Mouse (Mus musculus): ENCODE data around the gene Rora. TPM values are rescaled to one million over a fixed set of nuclear protein-coding genes. Genes with fewer than 3 reads are reported as not detected.

The Rora gene
- polyA plus RNA-seq, 1 experiment from 2014 or later = 9.4 TPM

- peak overlapping the region; percentile 83 for H3K4me3 ChIP-seq (ENCODE audit: low read length)
- no peaks in the 10 kb centered on the region for H3K9me3 ChIP-seq (ENCODE audit: low read length)
- H3K9ac ChIP-seq (replicated peaks; ENCODE audit: low read length) = peak overlapping the region; percentile 83
- H3K27ac ChIP-seq (ENCODE audit: low read length) = peak overlapping the region; percentile 91
- H3K27me3 ChIP-seq (ENCODE audit: insufficient read depth, low read length) = peaks cover 2% of the 10 kb centered on the region; the same call in 1 of the 2 replicates
- under 1% methylated on average over 43 of the region's 43 CpGs for WGBS
- no peaks in the 10 kb centered on the region for H3K36me3 ChIP-seq (ENCODE audit: insufficient read depth, low read length)
- peak; percentile 53 for ATAC-seq (ENCODE audit: low FRiP score, low TSS enrichment)
- peak overlapping the region; percentile 96 for H3K4me2 ChIP-seq (replicated peaks; ENCODE audit: low read depth, low read length)
- H3K4me1 ChIP-seq (ENCODE audit: insufficient read depth, low read length) = peaks cover 11% of the 10 kb centered on the region; the same call in 1 of the 2 replicates
Observed at GRCm38 (mm10) chr9:68654333-68655017, 889 bp downstream of the Rora start.

GRCm38 (mm10) chr9:68655018-68656005 lies 1.7 kb downstream of the Rora start:
- Histone ChIP-seq H3K27ac (ENCODE audit: low read length) (peak overlapping the region; percentile 71), H3K4me2 (replicated peaks; ENCODE audit: low read depth, low read length) (peak overlapping the region; percentile 96), H3K9me3 (ENCODE audit: low read length) (no peaks in the 10 kb centered on the region), H3K4me1 (ENCODE audit: insufficient read depth, low read length) (peaks cover 11% of the 10 kb centered on the region; the same call in 1 of the 2 replicates), H3K4me3 (ENCODE audit: low read length) (peak overlapping the region; percentile 83), H3K27me3 (ENCODE audit: insufficient read depth, low read length) (peaks cover 2% of the 10 kb centered on the region; the same call in 1 of the 2 replicates), H3K9ac (replicated peaks; ENCODE audit: low read length) (peak overlapping the region; percentile 83), H3K36me3 (ENCODE audit: insufficient read depth, low read length) (no peaks in the 10 kb centered on the region)
- under 1% methylated on average over 31 of the region's 31 CpGs for WGBS
- ATAC-seq (ENCODE audit: low FRiP score, low TSS enrichment) = peak; percentile 78

GRCm38 (mm10) chr9:68656076-68656795 lies 2.6 kb downstream of the Rora start:
- Histone ChIP-seq H3K27ac (ENCODE audit: low read length) (no peak overlapping the region), H3K27me3 (ENCODE audit: insufficient read depth, low read length) (peaks cover 2% of the 10 kb centered on the region; the same call in 1 of the 2 replicates), H3K4me1 (ENCODE audit: insufficient read depth, low read length) (peaks cover 11% of the 10 kb centered on the region; the same call in 1 of the 2 replicates), H3K4me3 (ENCODE audit: low read length) (no peak overlapping the region), H3K9me3 (ENCODE audit: low read length) (no peaks in the 10 kb centered on the region), H3K4me2 (replicated peaks; ENCODE audit: low read depth, low read length) (peak overlapping the region; percentile 96), H3K36me3 (ENCODE audit: insufficient read depth, low read length) (no peaks in the 10 kb centered on the region), H3K9ac (replicated peaks; ENCODE audit: low read length) (no peak overlapping the region)
- ATAC-seq (ENCODE audit: low FRiP score, low TSS enrichment) = no peak
- 31% methylated on average over 5 of the region's 5 CpGs for WGBS

GRCm38 (mm10) chr9:68656796-68657130 lies 3.2 kb downstream of the Rora start:
- WGBS = 52% methylated on average over 6 of the region's 6 CpGs
- ATAC-seq (ENCODE audit: low FRiP score, low TSS enrichment) = no peak

GRCm38 (mm10) chr9:68670731-68671130 lies 17.1 kb downstream of the Rora start:
- no peak overlapping the region for H3K27ac ChIP-seq (ENCODE audit: low read length)
- H3K36me3 ChIP-seq (ENCODE audit: insufficient read depth, low read length) = no peaks in the 10 kb centered on the region
- ATAC-seq (ENCODE audit: low FRiP score, low TSS enrichment) = no peak
- no peak overlapping the region for H3K4me2 ChIP-seq (replicated peaks; ENCODE audit: low read depth, low read length)
- H3K4me3 ChIP-seq (ENCODE audit: low read length) = no peak overlapping the region
- no peaks in the 10 kb centered on the region for H3K27me3 ChIP-seq (ENCODE audit: insufficient read depth, low read length)
- no peaks in the 10 kb centered on the region; the same call in none of the 2 replicates for H3K4me1 ChIP-seq (ENCODE audit: insufficient read depth, low read length)
- no peaks in the 10 kb centered on the region for H3K9me3 ChIP-seq (ENCODE audit: low read length)
- WGBS = 83% methylated on average over 3 of the region's 3 CpGs
- H3K9ac ChIP-seq (replicated peaks; ENCODE audit: low read length) = no peak overlapping the region

More at GRCm38 (mm10) chr9:68656796-68657130, 3.2 kb downstream of the Rora start:
- Histone ChIP-seq H3K27ac (ENCODE audit: low read length) (no peak overlapping the region), H3K9me3 (ENCODE audit: low read length) (no peaks in the 10 kb centered on the region), H3K27me3 (ENCODE audit: insufficient read depth, low read length) (peaks cover 2% of the 10 kb centered on the region; the same call in 1 of the 2 replicates), H3K4me2 (replicated peaks; ENCODE audit: low read depth, low read length) (no peak overlapping the region), H3K9ac (replicated peaks; ENCODE audit: low read length) (no peak overlapping the region), H3K36me3 (ENCODE audit: insufficient read depth, low read length) (no peaks in the 10 kb centered on the region), H3K4me3 (ENCODE audit: low read length) (no peak overlapping the region), H3K4me1 (ENCODE audit: insufficient read depth, low read length) (peaks cover 11% of the 10 kb centered on the region; the same call in 1 of the 2 replicates)

- H3K4me2 ChIP-seq (replicated peaks; ENCODE audit: low read depth, low read length) = no peak overlapping the region
- no peak overlapping the region for H3K4me3 ChIP-seq (ENCODE audit: low read length)
- H3K27ac ChIP-seq (ENCODE audit: low read length) = no peak overlapping the region
- H3K9me3 ChIP-seq (ENCODE audit: low read length) = no peaks in the 10 kb centered on the region
- no peaks in the 10 kb centered on the region for H3K27me3 ChIP-seq (ENCODE audit: insufficient read depth, low read length)
- 25% methylated on average over 5 of the region's 5 CpGs for WGBS
- H3K4me1 ChIP-seq (ENCODE audit: insufficient read depth, low read length) = no peaks in the 10 kb centered on the region; the same call in none of the 2 replicates
- H3K9ac ChIP-seq (replicated peaks; ENCODE audit: low read length) = no peak overlapping the region
- ATAC-seq (ENCODE audit: low FRiP score, low TSS enrichment) = no peak
- no peaks in the 10 kb centered on the region for H3K36me3 ChIP-seq (ENCODE audit: insufficient read depth, low read length)
Observed at GRCm38 (mm10) chr9:68672459-68672858, 18.9 kb downstream of the Rora start.

- H3K9me3 ChIP-seq (ENCODE audit: low read length) = no peaks in the 10 kb centered on the region
- ATAC-seq (ENCODE audit: low FRiP score, low TSS enrichment) = no peak; the same call in 1 of the 2 replicates
- WGBS = 57% methylated on average over 1 of the region's 1 CpGs
Observed at GRCm38 (mm10) chr9:68673221-68673620, 19.6 kb downstream of the Rora start.

GRCm38 (mm10) chr9:68679871-68680374 lies 26.3 kb downstream of the Rora start:
- no peak overlapping the region for H3K9ac ChIP-seq (replicated peaks; ENCODE audit: low read length)
- no peaks in the 10 kb centered on the region for H3K9me3 ChIP-seq (ENCODE audit: low read length)
- H3K4me2 ChIP-seq (replicated peaks; ENCODE audit: low read depth, low read length) = no peak overlapping the region
- no peak overlapping the region for H3K4me3 ChIP-seq (ENCODE audit: low read length)
- no peak for ATAC-seq (ENCODE audit: low FRiP score, low TSS enrichment)
- no peaks in the 10 kb centered on the region for H3K27me3 ChIP-seq (ENCODE audit: insufficient read depth, low read length)
- H3K4me1 ChIP-seq (ENCODE audit: insufficient read depth, low read length) = peaks cover 10% of the 10 kb centered on the region; the same call in 1 of the 2 replicates
- 88% methylated on average over 12 of the region's 12 CpGs for whole genome bisulfite sequencing
- no peaks in the 10 kb centered on the region for H3K36me3 ChIP-seq (ENCODE audit: insufficient read depth, low read length)
- no peak overlapping the region for H3K27ac ChIP-seq (ENCODE audit: low read length)

More at GRCm38 (mm10) chr9:68673221-68673620, 19.6 kb downstream of the Rora start:
- no peak overlapping the region for H3K9ac ChIP-seq (replicated peaks; ENCODE audit: low read length)
- no peak overlapping the region for H3K4me3 ChIP-seq (ENCODE audit: low read length)
- H3K27me3 ChIP-seq (ENCODE audit: insufficient read depth, low read length) = no peaks in the 10 kb centered on the region
- no peaks in the 10 kb centered on the region for H3K36me3 ChIP-seq (ENCODE audit: insufficient read depth, low read length)
- H3K4me1 ChIP-seq (ENCODE audit: insufficient read depth, low read length) = no peaks in the 10 kb centered on the region; the same call in none of the 2 replicates
- no peak overlapping the region for H3K4me2 ChIP-seq (replicated peaks; ENCODE audit: low read depth, low read length)
- no peak overlapping the region for H3K27ac ChIP-seq (ENCODE audit: low read length)

- WGBS = 31% methylated on average over 3 of the region's 3 CpGs
- Histone ChIP-seq H3K9me3 (ENCODE audit: low read length) (no peaks in the 10 kb centered on the region), H3K36me3 (ENCODE audit: insufficient read depth, low read length) (no peaks in the 10 kb centered on the region), H3K27ac (ENCODE audit: low read length) (no peak overlapping the region), H3K4me2 (replicated peaks; ENCODE audit: low read depth, low read length) (no peak overlapping the region), H3K27me3 (ENCODE audit: insufficient read depth, low read length) (no peaks in the 10 kb centered on the region), H3K9ac (replicated peaks; ENCODE audit: low read length) (no peak overlapping the region), H3K4me1 (ENCODE audit: insufficient read depth, low read length) (peaks cover 10% of the 10 kb centered on the region; the same call in 1 of the 2 replicates), H3K4me3 (ENCODE audit: low read length) (no peak overlapping the region)
- ATAC-seq (ENCODE audit: low FRiP score, low TSS enrichment) = no peak
Observed at GRCm38 (mm10) chr9:68683938-68684337, 30.4 kb downstream of the Rora start.

Data from kidney, embryonic 16.5 days (tissue).